Mouse (Mus musculus) CH12.LX (cell line): ENCODE results near the gene Tex21. TPM values are rescaled to one million over a fixed set of nuclear protein-coding genes. Genes with fewer than 3 reads are reported as not detected.
"Not testable (repeated sequence)": the region's sequence is repeated elsewhere in the genome, so short reads cannot be mapped to it uniquely, and the experiment has no call there.

Source experiments
- DNase-seq: peaks from one replicate; pipeline ENCODE4 v3.0.0-alpha.2; 2013; ENCODE audit errors: extremely low read depth
- H3K27ac ChIP-seq: 2 replicates; pipeline ENCODE4 v1.5.1; 2012; ENCODE audit warnings: low read depth, mild to moderate bottlenecking, control low read depth, moderate library complexity; ENCODE audit not compliant: insufficient read depth
- H3K27me3 ChIP-seq: replicated peaks from 2 replicates; pipeline ENCODE3; 2012; ENCODE audit warnings: inconsistent platforms
- H3K36me3 ChIP-seq, 2 experiments: replicated peaks in 1 of 2; 2 replicates each; pipeline versions ENCODE3 to v1.6.1; 2012; ENCODE audit warnings: inconsistent platforms in 1 of 2, low read length in 1 of 2, mild to moderate bottlenecking in 1 of 2, mixed read lengths in 1 of 2, moderate library complexity in 1 of 2; ENCODE audit not compliant: control insufficient read depth in 1 of 2, insufficient read depth in 1 of 2
- H3K4me1 ChIP-seq, 2 experiments: 2 replicates each; pipeline ENCODE4 v1.6.1; 2012; ENCODE audit warnings: inconsistent platforms in 1 of 2, moderate library complexity in 1 of 2; ENCODE audit not compliant: insufficient read depth in 2 of 2, control insufficient read depth in 1 of 2
- H3K4me2 ChIP-seq: 2 replicates; pipeline ENCODE4 v1.6.1; 2012; ENCODE audit warnings: low read depth, mild to moderate bottlenecking, control low read depth; ENCODE audit not compliant: poor library complexity, insufficient read depth, severe bottlenecking
- H3K4me3 ChIP-seq, 3 experiments: fragments of 150-350 bp in 1 of 3; sonication (generic) in 1 of 3; replicated peaks in 1 of 3; 2 replicates each; pipeline versions ENCODE3 to v1.5.1; 2011 to 2012; ENCODE audit warnings: low read depth in 2 of 3, low read length in 2 of 3, mild to moderate bottlenecking in 2 of 3, moderate library complexity in 2 of 3, control low read depth in 1 of 3, improper control_type of control experiment in 1 of 3, inconsistent platforms in 1 of 3, mixed read lengths in 1 of 3; ENCODE audit not compliant: poor library complexity in 1 of 3
- H3K79me2 ChIP-seq: replicated peaks from 2 replicates; pipeline ENCODE4 v1.6.1; 2012; ENCODE audit warnings: mild to moderate bottlenecking, moderate library complexity; ENCODE audit not compliant: control insufficient read depth, poor library complexity, insufficient read depth, severe bottlenecking; ENCODE audit errors: extremely low read depth
- H3K9ac ChIP-seq: 2 replicates; pipeline ENCODE4 v1.6.1; 2012; ENCODE audit warnings: low read depth, mild to moderate bottlenecking, control low read depth, moderate library complexity; ENCODE audit not compliant: insufficient read depth
- H3K9me3 ChIP-seq: replicated peaks from 2 replicates; pipeline ENCODE3; 2012; ENCODE audit warnings: low read length, inconsistent platforms, mixed read lengths
- BHLHE40 ChIP-seq: IDR thresholded peaks from 2 replicates; pipeline ENCODE4 v1.6.1; 2011; ENCODE audit warnings: mild to moderate bottlenecking, low read depth, low read length, improper control_type of control experiment
- EP300 ChIP-seq: IDR thresholded peaks from 2 replicates; pipeline ENCODE4 v1.6.1; 2011; ENCODE audit warnings: low read length, improper control_type of control experiment
- JUND ChIP-seq: conservative IDR thresholded peaks from 2 replicates; pipeline ENCODE4 v1.6.1; 2011; ENCODE audit warnings: low read depth, low read length, improper control_type of control experiment
- MAFK ChIP-seq: IDR thresholded peaks from 2 replicates; pipeline ENCODE4 v1.6.1; 2011; ENCODE audit warnings: low read length, improper control_type of control experiment; ENCODE audit not compliant: insufficient replicate concordance
- MEF2A ChIP-seq: IDR thresholded peaks from 2 replicates; pipeline ENCODE4 v1.6.1; 2014; ENCODE audit warnings: low read depth, mild to moderate bottlenecking, inconsistent platforms, low read length, improper control_type of control experiment, borderline replicate concordance
- MYC ChIP-seq: IDR thresholded peaks from 2 replicates; pipeline ENCODE4 v1.6.1; 2011; ENCODE audit warnings: low read depth, mild to moderate bottlenecking, improper control_type of control experiment, low read length
- PAX5 ChIP-seq: IDR thresholded peaks from 2 replicates; pipeline ENCODE4 v1.6.1; 2012; ENCODE audit warnings: low read length, inconsistent platforms, mixed read lengths
- POLR2A ChIP-seq: IDR thresholded peaks from 2 replicates; pipeline ENCODE4 v1.6.1; 2011; ENCODE audit warnings: low read depth, mild to moderate bottlenecking, improper control_type of control experiment, low read length
- RCOR1 ChIP-seq: conservative IDR thresholded peaks from 2 replicates; pipeline ENCODE4 v1.6.1; 2012; ENCODE audit warnings: low read depth, mild to moderate bottlenecking, inconsistent platforms, low read length, improper control_type of control experiment
- ZC3H11A ChIP-seq: IDR thresholded peaks from 2 replicates; pipeline ENCODE4 v1.6.1; 2012; ENCODE audit warnings: low read depth, mild to moderate bottlenecking, inconsistent platforms, low read length, improper control_type of control experiment
- ZKSCAN1 ChIP-seq: IDR thresholded peaks from 2 replicates; pipeline ENCODE4 v1.6.1; 2012; ENCODE audit warnings: low read depth, inconsistent platforms, low read length, improper control_type of control experiment, borderline replicate concordance
- ZNF384 ChIP-seq: IDR thresholded peaks from 2 replicates; pipeline ENCODE4 v1.6.1; 2012; ENCODE audit warnings: low read depth, low read length, improper control_type of control experiment, inconsistent platforms
- dilution Hi-C: fragments of 300-500 bp; cut with MboI; formaldehyde crosslinking; loops from 2 replicates; pipeline ENCODE4 v1.14.3; 2020; ENCODE audit warnings: low sequenced_read_pairs; ENCODE audit not compliant: extremely low pct_unique_long_range_greater_than_20kb, extremely low pct_ligation_motif_present
- in situ Hi-C: fragments of 300-500 bp; cut with MboI; formaldehyde crosslinking; loops from 3 replicates; pipeline ENCODE4 v1.14.3; 2019; ENCODE audit warnings: low sequenced_read_pairs, low pct_ligation_motif_present, low pct_unique_long_range_greater_than_20kb, mixed read lengths
- polyA plus RNA-seq: library from polyadenylated mRNA; unstranded; fragments of >175 nt; gene quantifications from 2 replicates; pipeline ENCODE4 v1.2.1, GENCODE M21; 2012; ENCODE audit warnings: low read depth; ENCODE audit not compliant: insufficient read length
- total RNA-seq, 2 experiments: library from RNA; depleted of rRNA; stranded (reverse); fragments of 300-350 nt in 1 of 2; fragments of >200 nt in 1 of 2; gene quantifications; 2 replicates each; pipeline ENCODE4 v1.2.3; 2012 to 2014

Tex21 gene
- total and polyA plus RNA-seq, 3 experiments, result 0.11 to 0.42 (median 0.29) TPM

DNA sequence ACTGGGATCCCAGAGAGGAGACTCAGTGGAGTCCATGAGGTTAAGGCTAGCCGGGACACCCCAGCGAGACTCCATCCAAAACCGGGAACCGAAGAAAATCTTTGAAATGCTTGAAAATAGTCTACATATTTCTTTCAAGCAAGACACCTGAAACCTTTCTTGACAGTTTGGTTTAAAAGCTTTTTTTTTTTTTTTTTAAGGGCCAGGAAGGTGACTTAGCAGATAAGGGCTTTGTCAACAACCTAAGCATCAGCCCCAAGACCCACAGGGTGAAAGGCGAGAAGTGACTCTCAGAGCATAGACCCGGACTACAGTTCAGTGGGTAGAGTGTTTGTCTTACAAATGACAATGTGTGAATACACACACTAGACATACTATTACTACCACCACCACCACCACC is 11.3 kb downstream of the Tex21 start:
- Histone ChIP-seq H3K79me2 (no peaks in the 10 kb centered on the region), H3K9me3 (no peaks in the 10 kb centered on the region), H3K27ac (no peak overlapping the region), H3K27me3 (no peaks in the 10 kb centered on the region), H3K9ac (no peak overlapping the region), H3K36me3 (no peaks in the 10 kb centered on the region), H3K4me2 (no peak overlapping the region), H3K4me1 (peaks cover 0 to under 1% of the 10 kb centered on the region in 2 experiments; a peak in 1 of 4 replicates), H3K4me3 (no peak overlapping the region)
- dilution Hi-C loops (no loop called here), in situ Hi-C loops (no loop called here)
- DNase-seq, result no peak
- TF ChIP-seq ZC3H11A, result no peak
- no peak for TF ChIP-seq ZKSCAN1
- no peak for TF ChIP-seq EP300

GRCm38 (mm10) chr12:76230644-76231043 is 15.9 kb downstream of the Tex21 start:
- no peaks in the 10 kb centered on the region for H3K27me3 ChIP-seq
- no peaks in the 10 kb centered on the region for H3K4me1 ChIP-seq
- no peak overlapping the region for H3K4me2 ChIP-seq
- no peak for TF ChIP-seq BHLHE40
- TF ChIP-seq MYC, result no peak
- no peak for TF ChIP-seq RCOR1
- TF ChIP-seq MEF2A, result no peak
- no peak for TF ChIP-seq JUND
- no peak for TF ChIP-seq ZNF384
- TF ChIP-seq POLR2A, result no peak
- TF ChIP-seq PAX5, result no peak
- no peak for TF ChIP-seq MAFK
- TF ChIP-seq, all 38 proteins: peak for 0
- in situ Hi-C loops, result no loop called here
- Histone ChIP-seq H3K9me3 (no peaks in the 10 kb centered on the region), H3K27ac (no peak overlapping the region), H3K79me2 (no peaks in the 10 kb centered on the region), H3K36me3 (no peaks in the 10 kb centered on the region), H3K4me3 (no peak overlapping the region), H3K9ac (no peak overlapping the region)
- no peak for DNase-seq
- dilution Hi-C loops, result no loop called here

DNA sequence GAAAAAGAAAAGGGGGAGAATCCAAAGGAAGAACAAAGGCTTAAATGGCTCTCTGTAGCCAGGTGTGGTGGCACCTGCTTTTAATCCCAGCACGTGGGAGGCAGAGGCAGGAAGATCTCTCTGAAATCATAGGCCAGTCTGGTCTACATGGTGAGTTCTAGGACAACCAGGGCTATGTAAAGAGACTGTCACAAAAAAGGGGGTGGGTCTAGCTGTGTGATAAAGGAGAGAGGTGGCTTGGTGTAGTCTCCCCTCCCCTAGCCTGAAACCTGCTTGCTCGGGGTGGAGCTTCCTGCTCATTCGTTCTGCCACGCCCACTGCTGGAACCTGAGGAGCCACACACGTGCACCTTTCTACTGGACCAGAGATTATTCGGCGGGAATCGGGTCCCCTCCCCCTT is 24.4 kb downstream of the Tex21 start:
- dilution Hi-C loops, H3K4me3 ChIP-seq, H3K4me2 ChIP-seq: not testable (repeated sequence)

More for the DNA sequence above, 24.4 kb downstream of the Tex21 start:
- H3K27ac ChIP-seq, H3K36me3 ChIP-seq, H3K27me3 ChIP-seq, H3K79me2 ChIP-seq, H3K9ac ChIP-seq, H3K4me1 ChIP-seq, H3K9me3 ChIP-seq, in situ Hi-C loops, DNase-seq: not testable (repeated sequence)
